Mouse (Mus musculus) spleen, postnatal 10 days (tissue): ENCODE measurements around the gene Snx19.

Source experiments
- DNase-seq, 2 experiments: peaks; one replicate each; pipeline ENCODE4 v3.0.0; 2021 to 2022; ENCODE audit warnings: low spot score in 2 of 2

Snx19 gene

GRCm38 (mm10) chr9:30484183-30484582 lies 57.3 kb downstream of the Snx19 start:
- no peak for DNase-seq

GRCm38 (mm10) chr9:30485161-30485560 lies 58.3 kb downstream of the Snx19 start:
- DNase-seq: no peak

DNA sequence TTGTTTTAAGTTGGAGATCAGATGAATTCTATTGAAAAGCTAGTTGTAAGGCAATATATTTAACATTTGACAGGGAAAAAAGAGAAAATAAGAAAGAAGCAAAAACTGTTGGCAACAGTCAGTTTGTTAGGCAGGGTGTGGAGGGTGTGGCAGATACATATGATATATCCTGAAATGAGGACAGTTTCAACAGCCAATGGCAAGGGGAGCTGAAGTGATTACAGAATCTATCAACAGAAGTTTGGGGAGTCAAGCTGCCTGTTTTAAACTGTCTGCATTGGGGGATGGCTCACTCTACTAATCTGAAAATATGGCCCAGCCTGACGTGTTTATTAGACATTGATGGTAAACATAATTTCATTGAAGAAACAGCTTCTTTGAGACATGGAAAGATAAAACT lies 61.5 kb downstream of the Snx19 start:
- DNase-seq: no peak

GRCm38 (mm10) chr9:30494446-30494845 lies 67.5 kb downstream of the Snx19 start:
- no peak for DNase-seq

GRCm38 (mm10) chr9:30508966-30509365 lies 82.1 kb downstream of the Snx19 start:
- DNase-seq: no peak

DNA sequence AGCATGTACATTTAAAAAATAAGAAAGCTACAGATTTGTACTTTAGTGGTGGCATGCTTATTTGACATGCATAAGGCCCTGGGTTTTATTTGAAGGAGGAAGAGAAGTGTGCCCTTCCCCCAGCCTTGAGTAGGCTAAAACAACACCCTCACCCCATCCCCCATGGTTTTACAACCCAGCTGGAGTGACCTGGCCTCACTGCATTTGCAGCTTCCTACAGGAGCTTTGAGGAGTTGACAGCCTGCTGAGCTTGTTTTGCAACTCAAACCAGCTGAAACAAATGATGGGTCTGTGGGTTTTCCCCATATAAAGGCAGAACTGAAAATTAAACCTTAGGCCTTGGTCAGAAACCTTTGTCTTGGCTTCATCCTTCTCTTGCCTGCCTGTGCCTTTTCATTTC lies 89.0 kb downstream of the Snx19 start:
- DNase-seq: no peak
